Mouse (Mus musculus) neural tube, embryonic 14.5 days (tissue): ENCODE results near the gene Pptc7. TPM values are rescaled to one million over a fixed set of nuclear protein-coding genes. Genes with fewer than 3 reads are reported as not detected.
"Not testable (repeated sequence)": the region's sequence is repeated elsewhere in the genome, so short reads cannot be mapped to it uniquely, and the experiment has no call there.

Experiments
- ATAC-seq: fragments of 200-750 bp; cut with Nextera tagmentation; 2 replicates; pipeline ENCODE4 v1.8.0; 2017; ENCODE audit warnings: low read depth, mild to moderate bottlenecking, moderate TSS enrichment, moderate library complexity
- H3K27ac ChIP-seq: fragments of 300-500 bp; sonication (generic); 2 replicates; pipeline ENCODE4 v1.5.1; 2014; ENCODE audit warnings: low read depth, mild to moderate bottlenecking, control low read depth, low read length, moderate library complexity, mixed read lengths
- H3K27me3 ChIP-seq: fragments of 300-500 bp; sonication (generic); 2 replicates; pipeline ENCODE4 v1.6.1; 2014; ENCODE audit warnings: low read length; ENCODE audit not compliant: control insufficient read depth, insufficient read depth
- H3K36me3 ChIP-seq: fragments of 300-500 bp; sonication (generic); 2 replicates; pipeline ENCODE4 v1.6.1; 2014; ENCODE audit warnings: low read length, mixed read lengths; ENCODE audit not compliant: control insufficient read depth, insufficient read depth
- H3K4me1 ChIP-seq: fragments of 300-500 bp; sonication (generic); 2 replicates; pipeline ENCODE4 v1.6.1; 2014; ENCODE audit warnings: low read length; ENCODE audit not compliant: control insufficient read depth, insufficient read depth
- H3K4me2 ChIP-seq: fragments of 300-500 bp; sonication (generic); 2 replicates; pipeline ENCODE4 v1.6.1; 2014; ENCODE audit warnings: mild to moderate bottlenecking, low read depth, low read length, control low read depth
- H3K4me3 ChIP-seq: fragments of 300-500 bp; sonication (generic); 2 replicates; pipeline ENCODE4 v1.5.1; 2014; ENCODE audit warnings: low read depth, low read length, control low read depth, mixed read lengths
- H3K9ac ChIP-seq: fragments of 300-500 bp; sonication (generic); replicated peaks from 2 replicates; pipeline ENCODE4 v1.6.1; 2014; ENCODE audit warnings: low read depth, mild to moderate bottlenecking, control low read depth, low read length, mixed read lengths
- H3K9me3 ChIP-seq: fragments of 300-500 bp; sonication (generic); 2 replicates; pipeline ENCODE4 v1.6.1; 2016; ENCODE audit warnings: low read length; ENCODE audit not compliant: control insufficient read depth
- WGBS: fragments of 180-500 bp; shearing (Covaris S2); extraction: QIAGEN DNeasy Blood & Tissue Kit; methylation state at CpG from one replicate; pipeline ENCODE4 v1.1.7; 2014; 5-methylcytosine and 5-hydroxymethylcytosine counted together
- polyA plus RNA-seq: library from polyadenylated mRNA; unstranded; fragments of >200 nt; fragmentation: Nextera tagmentation; extraction: Ambion mirVana; gene quantifications from 2 replicates; pipeline ENCODE4 v1.2.1, GENCODE M21; 2014

The Pptc7 gene
- polyA plus RNA-seq, 1 experiment from 2014 or later = 9.2 TPM

DNA sequence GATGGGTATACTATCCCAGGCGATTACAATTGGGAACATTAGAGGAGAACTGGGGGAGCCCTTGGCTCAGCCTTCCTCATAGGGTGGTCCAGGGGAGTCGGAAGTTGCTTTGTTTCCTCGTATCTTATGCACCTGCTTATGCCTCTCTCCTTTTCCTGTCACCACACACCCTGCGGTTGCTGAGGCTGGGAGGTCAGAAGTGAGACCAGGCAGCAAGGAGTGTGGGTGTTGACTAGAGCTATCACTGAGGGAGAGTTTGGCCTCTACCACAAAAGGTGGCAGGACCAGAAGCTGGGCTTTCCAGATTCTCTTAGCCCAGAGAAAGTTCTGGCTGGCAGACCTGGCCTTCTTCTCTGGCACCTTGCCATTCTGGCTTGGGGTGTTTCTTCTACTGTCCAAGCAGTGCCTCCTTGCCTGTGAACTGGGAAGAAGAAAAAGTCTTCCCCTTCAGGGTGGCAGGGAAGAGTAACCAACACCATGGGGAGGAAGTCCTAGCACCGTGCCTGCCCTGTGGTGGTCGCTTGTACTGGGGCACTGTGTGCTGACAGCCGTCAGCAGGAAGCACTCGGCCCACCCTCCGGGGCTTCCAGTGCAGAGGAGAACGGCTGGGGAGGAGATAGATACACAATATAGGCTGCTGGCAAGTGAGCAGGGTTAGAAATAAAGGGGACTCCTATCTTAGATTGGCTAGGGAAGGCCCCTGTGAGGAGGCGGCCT lies 33.3 kb downstream of the Pptc7 start:
- Histone ChIP-seq H3K36me3 (peaks cover 14% of the 10 kb centered on the region; the same call in 1 of the 2 replicates), H3K4me2 (no peak overlapping the region), H3K27me3 (no peaks in the 10 kb centered on the region), H3K9ac (no peak overlapping the region), H3K4me1 (no peaks in the 10 kb centered on the region), H3K4me3 (no peak overlapping the region), H3K9me3 (no peaks in the 10 kb centered on the region), H3K27ac (no peak overlapping the region)
- WGBS = 80% methylated on average over 11 of the region's 11 CpGs
- ATAC-seq = no peak

- WGBS = 80% methylated on average over 3 of the region's 3 CpGs
- Histone ChIP-seq H3K9me3 (no peaks in the 10 kb centered on the region), H3K27ac (no peak overlapping the region), H3K4me1 (no peaks in the 10 kb centered on the region), H3K27me3 (no peaks in the 10 kb centered on the region), H3K36me3 (peaks cover 14% of the 10 kb centered on the region; the same call in 1 of the 2 replicates), H3K4me2 (no peak overlapping the region), H3K9ac (no peak overlapping the region), H3K4me3 (no peak overlapping the region)
- no peak for ATAC-seq
Measured at GRCm38 (mm10) chr5:122318100-122318499, 33.9 kb downstream of the Pptc7 start.

- H3K4me2 ChIP-seq, H3K27ac ChIP-seq, H3K4me1 ChIP-seq, H3K4me3 ChIP-seq, H3K27me3 ChIP-seq, ATAC-seq, H3K9me3 ChIP-seq, H3K9ac ChIP-seq: not testable (repeated sequence)
- H3K36me3 ChIP-seq = peaks cover 16% of the 10 kb centered on the region; the same call in 1 of the 2 replicates
- WGBS = 82% methylated on average over 3 of the region's 3 CpGs
Measured at GRCm38 (mm10) chr5:122318976-122319375, 34.8 kb downstream of the Pptc7 start.

GRCm38 (mm10) chr5:122319474-122320204 lies 35.5 kb downstream of the Pptc7 start:
- WGBS = 78% methylated on average over 14 of the region's 14 CpGs
- Histone ChIP-seq H3K36me3 (peaks cover 18% of the 10 kb centered on the region), H3K9me3 (no peaks in the 10 kb centered on the region), H3K9ac (no peak overlapping the region), H3K4me2 (no peak overlapping the region), H3K4me1 (no peaks in the 10 kb centered on the region), H3K4me3 (no peak overlapping the region), H3K27ac (no peak overlapping the region), H3K27me3 (no peaks in the 10 kb centered on the region)
- no peak for ATAC-seq

DNA sequence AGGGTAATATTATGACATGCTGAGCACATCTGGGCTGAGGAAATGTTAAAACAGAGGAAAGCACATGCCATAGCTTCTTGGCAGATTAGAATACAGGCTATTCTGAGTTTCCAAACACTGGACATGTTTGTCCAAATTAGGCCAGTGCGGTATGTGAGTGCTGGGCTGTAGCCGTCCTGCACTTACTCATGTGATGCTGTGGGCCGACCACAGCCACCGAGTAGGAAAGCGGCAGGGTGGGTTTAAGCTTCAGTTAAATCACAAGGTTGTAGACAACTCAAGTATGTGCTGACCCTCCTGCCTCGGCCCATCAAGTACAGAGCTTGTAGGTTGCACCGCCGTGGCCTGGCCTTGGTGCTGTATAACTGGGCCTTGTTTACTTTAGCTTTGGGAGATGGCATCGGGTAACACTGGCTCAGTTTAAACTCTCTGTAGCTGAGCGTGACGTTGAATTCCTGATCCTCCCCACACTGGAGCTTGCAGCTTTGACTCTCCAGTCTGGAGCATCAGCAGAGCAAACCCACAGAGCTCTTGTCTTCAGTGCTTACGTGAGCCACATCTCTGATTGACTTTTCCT lies 36.1 kb downstream of the Pptc7 start:
- Histone ChIP-seq H3K9me3 (no peaks in the 10 kb centered on the region), H3K4me1 (no peaks in the 10 kb centered on the region), H3K36me3 (peaks cover 25% of the 10 kb centered on the region), H3K27me3 (no peaks in the 10 kb centered on the region), H3K4me2 (no peak overlapping the region), H3K9ac (no peak overlapping the region), H3K4me3 (no peak overlapping the region), H3K27ac (no peak overlapping the region)
- WGBS = 83% methylated on average over 12 of the region's 12 CpGs
- ATAC-seq = no peak

DNA sequence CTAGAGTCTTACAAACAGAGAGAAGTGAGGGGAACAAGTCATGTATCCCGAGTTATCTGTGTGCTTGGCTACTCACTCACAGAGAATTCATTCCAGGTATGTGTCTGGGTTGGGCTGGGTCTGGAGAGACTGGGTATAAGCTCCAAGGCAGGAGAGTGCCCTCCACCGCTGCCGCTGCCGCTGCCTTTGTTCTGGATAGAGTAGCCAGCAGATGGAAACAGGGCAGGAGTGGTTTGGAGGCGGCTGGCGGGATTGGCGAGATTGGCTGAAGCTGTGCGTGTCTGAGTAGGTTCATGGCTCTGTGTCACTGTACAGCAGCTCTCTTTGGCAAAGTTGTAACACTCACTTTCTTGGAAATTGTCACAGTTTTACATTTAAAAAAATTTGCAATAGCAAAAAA lies 39.4 kb downstream of the Pptc7 start:
- H3K27ac ChIP-seq = no peak overlapping the region
- no peaks in the 10 kb centered on the region for H3K27me3 ChIP-seq
- ATAC-seq = no peak
- 73% methylated on average over 8 of the region's 8 CpGs for WGBS
- no peak overlapping the region for H3K4me2 ChIP-seq
- H3K4me1 ChIP-seq = no peaks in the 10 kb centered on the region
- peaks cover 34% of the 10 kb centered on the region for H3K36me3 ChIP-seq
- H3K4me3 ChIP-seq = no peak overlapping the region
- H3K9ac ChIP-seq = no peak overlapping the region
- H3K9me3 ChIP-seq = no peaks in the 10 kb centered on the region

DNA sequence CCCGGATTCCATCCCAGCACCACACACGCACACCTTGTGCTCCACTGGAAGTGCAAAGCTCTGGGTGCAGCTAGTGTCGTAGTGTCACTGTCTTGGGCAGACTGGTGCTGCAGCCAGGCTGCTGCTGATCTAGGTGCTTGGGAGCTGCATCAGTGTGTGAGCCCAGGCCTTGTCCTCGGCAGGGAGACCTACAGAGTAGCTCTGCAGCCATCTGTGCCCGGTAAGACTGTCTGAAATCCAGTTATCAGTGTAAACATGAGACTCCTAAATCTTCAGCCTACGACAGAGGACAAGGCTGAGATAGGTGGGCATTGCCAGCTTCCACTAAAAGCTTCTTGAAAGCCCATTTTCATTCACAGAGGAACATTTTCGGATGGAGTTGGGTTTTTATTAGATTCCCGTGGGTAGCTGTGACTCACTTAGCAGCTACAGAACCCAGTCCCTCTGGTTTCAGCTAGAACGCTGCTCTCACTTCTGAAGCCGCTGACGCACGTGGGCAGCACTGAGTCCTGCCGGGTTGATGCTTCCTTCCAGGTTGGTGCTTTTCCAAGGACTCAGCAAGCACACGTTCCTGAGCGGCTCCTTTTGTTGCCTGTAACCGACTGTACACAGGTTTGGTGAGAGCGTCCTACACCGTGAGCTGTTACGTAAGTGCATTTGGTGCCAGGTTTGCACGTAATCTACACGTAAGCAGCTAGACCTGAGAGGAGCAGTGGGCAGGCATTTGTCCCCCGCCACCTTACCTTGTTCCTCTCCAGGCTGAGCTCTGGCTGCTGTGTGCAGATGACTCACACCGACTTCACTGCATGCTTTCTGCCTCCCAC lies 40.7 kb downstream of the Pptc7 start:
- Histone ChIP-seq H3K36me3 (peaks cover 33% of the 10 kb centered on the region), H3K27me3 (no peaks in the 10 kb centered on the region), H3K4me2 (no peak overlapping the region), H3K9ac (no peak overlapping the region), H3K9me3 (no peaks in the 10 kb centered on the region), H3K4me3 (no peak overlapping the region), H3K27ac (no peak overlapping the region), H3K4me1 (no peaks in the 10 kb centered on the region)
- WGBS = 93% methylated on average over 23 of the region's 23 CpGs
- ATAC-seq = no peak

DNA sequence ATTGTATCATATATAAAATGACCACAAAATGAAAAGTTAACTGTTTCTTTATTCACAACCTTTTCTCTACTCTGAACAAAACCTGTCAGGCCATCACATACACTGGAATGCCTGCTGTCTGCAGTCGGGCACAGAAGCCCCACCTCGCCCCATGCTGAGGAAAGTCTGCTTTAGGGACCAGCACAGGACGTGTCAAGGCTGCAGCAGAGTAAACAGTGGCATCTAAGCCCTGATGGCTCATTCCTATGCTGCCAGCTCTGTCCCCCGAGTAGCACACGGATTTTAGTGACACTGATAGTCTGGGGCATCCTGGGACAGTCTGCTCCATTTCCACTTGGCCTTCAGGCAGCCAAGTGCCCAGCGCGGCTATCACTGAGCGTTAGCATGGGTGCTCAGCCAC lies 41.3 kb downstream of the Pptc7 start:
- H3K4me3 ChIP-seq = no peak overlapping the region
- H3K9me3 ChIP-seq = no peaks in the 10 kb centered on the region
- 88% methylated on average over 8 of the region's 8 CpGs for WGBS
- peaks cover 27% of the 10 kb centered on the region for H3K36me3 ChIP-seq
- no peak overlapping the region for H3K9ac ChIP-seq
- H3K4me2 ChIP-seq = no peak overlapping the region
- H3K27ac ChIP-seq = no peak overlapping the region
- no peak for ATAC-seq
- H3K4me1 ChIP-seq = no peaks in the 10 kb centered on the region
- no peaks in the 10 kb centered on the region for H3K27me3 ChIP-seq
